8 mouse cellular contexts compared by ENCODE assay signal in genomic region chr13:112673899-112674447, GRCm38 (mm10). TPM values are rescaled to one million over a fixed set of nuclear protein-coding genes. Genes with fewer than 3 reads are reported as not detected.
DNase-seq lines count a peak whose midpoint lies in the region; ATAC-seq and TF ChIP-seq lines count a peak whose summit lies in the region.

No protein-coding gene starts in this region.

- no peaks in the 10 kb centered on the region for H3K27me3 ChIP-seq in heart, postnatal 0 days (ENCODE audit: control insufficient read depth, insufficient read depth, low read length)
- H3K27me3 ChIP-seq in liver, embryonic 14.5 days (ENCODE audit: control insufficient read depth, insufficient read depth, low read length), result no peaks in the 10 kb centered on the region
- H3K27me3 ChIP-seq in neural tube, embryonic 12.5 days (replicated peaks), result no peaks in the 10 kb centered on the region

- peak; percentile 74; the same call in 1 of the 2 replicates for TF ChIP-seq CTCF in brain, embryonic 14.5 days (IDR thresholded peaks at IDR 0.05; ENCODE audit: borderline replicate concordance, extremely low read depth, insufficient read depth, insufficient read length)
- TF ChIP-seq CTCF in heart, postnatal 0 days (IDR thresholded peaks at IDR 0.05; ENCODE audit: low read depth), result peak; percentile 95
- peak; percentile 91 for TF ChIP-seq CTCF in liver, embryonic 14.5 days (IDR thresholded peaks at IDR 0.05; ENCODE audit: low read depth)

- peak overlapping the region; percentile 16; the same call in 1 of the 2 replicates for H3K4me2 ChIP-seq in heart, postnatal 0 days (ENCODE audit: low read depth, low read length)
- H3K4me2 ChIP-seq in liver, embryonic 14.5 days (ENCODE audit: low read depth), result no peak overlapping the region
- no peak overlapping the region for H3K4me2 ChIP-seq in neural tube, embryonic 12.5 days (replicated peaks)

- H3K36me3 ChIP-seq in heart, postnatal 0 days (replicated peaks; ENCODE audit: control insufficient read depth, insufficient read depth, low read length), result peaks cover 25% of the 10 kb centered on the region
- peaks cover 15% of the 10 kb centered on the region for H3K36me3 ChIP-seq in liver, embryonic 14.5 days (replicated peaks; ENCODE audit: control insufficient read depth, insufficient read depth, low read depth)
- peaks cover 19% of the 10 kb centered on the region; the same call in 1 of the 2 replicates for H3K36me3 ChIP-seq in neural tube, embryonic 12.5 days

- H3K9ac ChIP-seq in heart, postnatal 0 days (replicated peaks; ENCODE audit: low read depth, low read length), result no peak overlapping the region
- 0 out of 2 replicates have a peak overlapping the region, but pooled peaks have one; percentile 16 for H3K9ac ChIP-seq in liver, embryonic 14.5 days (replicated peaks)
- H3K9ac ChIP-seq in neural tube, embryonic 12.5 days, result no peak overlapping the region

- H3K27ac ChIP-seq in heart, postnatal 0 days (ENCODE audit: low read depth), result no peak overlapping the region
- H3K27ac ChIP-seq in liver, embryonic 14.5 days, result no peak overlapping the region
- H3K27ac ChIP-seq in neural tube, embryonic 12.5 days, result no peak overlapping the region

- no peak overlapping the region for H3K4me3 ChIP-seq in heart, postnatal 0 days (ENCODE audit: low read depth, low read length)
- H3K4me3 ChIP-seq in liver, embryonic 14.5 days (ENCODE audit: insufficient read depth in 1 of 2, low read depth in 2 of 2, low read length in 2 of 2), result no peak overlapping the region
- no peak overlapping the region for H3K4me3 ChIP-seq in neural tube, embryonic 12.5 days

- no peaks in the 10 kb centered on the region for H3K9me3 ChIP-seq in heart, postnatal 0 days (replicated peaks; ENCODE audit: control insufficient read depth, low read length)
- H3K9me3 ChIP-seq in liver, embryonic 14.5 days (ENCODE audit: control insufficient read depth, low read length), result no peaks in the 10 kb centered on the region
- H3K9me3 ChIP-seq in neural tube, embryonic 12.5 days, result no peaks in the 10 kb centered on the region

- no peak for TF ChIP-seq EP300 in heart, postnatal 0 days (IDR thresholded peaks at IDR 0.05; ENCODE audit: low read depth)
- no peak for TF ChIP-seq EP300 in liver, embryonic 14.5 days (IDR thresholded peaks at IDR 0.05; ENCODE audit: low read depth)

- no peaks in the 10 kb centered on the region for H3K4me1 ChIP-seq in heart, postnatal 0 days (ENCODE audit: control insufficient read depth, insufficient read depth)
- peaks cover 0 to 11% of the 10 kb centered on the region in 2 experiments; a peak in 3 of 4 replicates for H3K4me1 ChIP-seq in liver, embryonic 14.5 days (replicated peaks; ENCODE audit: control insufficient read depth in 2 of 2, insufficient read depth in 2 of 2, low read length in 1 of 2)
- H3K4me1 ChIP-seq in neural tube, embryonic 12.5 days, result no peaks in the 10 kb centered on the region

- TF ChIP-seq POLR2A in brain, embryonic 14.5 days (IDR thresholded peaks at IDR 0.05; ENCODE audit: borderline replicate concordance, extremely low read depth, insufficient read depth, insufficient read length, poor library complexity, severe bottlenecking), result no peak

- 4% methylated on average over 9 of the region's 9 CpGs for WGBS in heart, postnatal 0 days
- 16% methylated on average over 9 of the region's 9 CpGs for WGBS in liver, embryonic 14.5 days (ENCODE audit: insufficient replicate concordance)
- WGBS in neural tube, embryonic 12.5 days, result 16% methylated on average over 9 of the region's 9 CpGs

- peak; percentile 69 for DNase-seq in ES-CJ7 (ENCODE audit: low read depth, low spot score)
- DNase-seq in brain, embryonic 14.5 days (ENCODE audit: low read depth), result peak; percentile 95
- peak; percentile 95 for DNase-seq in heart, postnatal 0 days (ENCODE audit: low spot score)
- peak; percentile 75 for DNase-seq in kidney, postnatal 10 days
- DNase-seq in liver, embryonic 14.5 days (ENCODE audit: low read depth in 3 of 3, low spot score in 3 of 3), result peak; percentile 50 to 67 (median 55)
- peak; percentile 81 for DNase-seq in thymus, postnatal 0 days (ENCODE audit: low spot score)

- ATAC-seq in erythroid progenitor cell, adult 5-6 weeks (replicated peaks; ENCODE audit: low FRiP score, poor library complexity, severe bottlenecking), result peak; percentile 86
- peak; percentile 89 for ATAC-seq in heart, postnatal 0 days (ENCODE audit: insufficient read depth, low read depth)
- ATAC-seq in liver, embryonic 14.5 days (ENCODE audit: insufficient read depth), result peak; percentile 62
- peak; percentile 68 for ATAC-seq in neural tube, embryonic 12.5 days (ENCODE audit: low FRiP score, low read depth)

RNA-seq across cellular contexts. Expression of gene Slc38a9, which starts 13.4 kb away (rescaled TPM):
- 21.2 and 24.6 TPM in 2 replicates for polyA plus RNA-seq in brain, embryonic 14.5 days (2012; rRNA removed)
- 67.8 and 126 TPM in 2 replicates for total RNA-seq in erythroid progenitor cell, adult 5-6 weeks (2015; ENCODE audit: low replicate concordance)
- total RNA-seq in erythroid progenitor cell, adult 5-6 weeks (2017; ENCODE audit: low replicate concordance), result 87.1 and 130 TPM in 2 replicates
- total RNA-seq in heart, postnatal 0 days (2014; rRNA removed; ENCODE audit: low replicate concordance), result 7.6 and 11.1 TPM in 2 replicates
- polyA plus RNA-seq in heart, postnatal 0 days (2015; fragmentation: Nextera tagmentation; extraction: Ambion mirVana), result 10.7 and 11.4 TPM in 2 replicates
- 9.2 and 10.9 TPM in 2 replicates for polyA plus RNA-seq in liver, embryonic 14.5 days (2012; rRNA removed)
- polyA plus RNA-seq in liver, embryonic 14.5 days (2014; fragmentation: Nextera tagmentation; extraction: Ambion mirVana), result 8.3 and 9.2 TPM in 2 replicates
- 23.8 and 24.7 TPM in 2 replicates for polyA plus RNA-seq in neural tube, embryonic 12.5 days (2016; fragmentation: Nextera tagmentation; extraction: Ambion mirVana)
- 34.2 and 47.3 TPM in 2 replicates for polyA plus RNA-seq in thymus, postnatal 0 days (2015; fragmentation: Nextera tagmentation; extraction: Ambion mirVana)

RNA-seq across cellular contexts. Expression of gene Ddx4, which starts 21.7 kb away (rescaled TPM):
- 1.2 and 1.3 TPM in 2 replicates for polyA plus RNA-seq in brain, embryonic 14.5 days (2012; rRNA removed)
- 0.72 and 2.1 TPM in 2 replicates for total RNA-seq in erythroid progenitor cell, adult 5-6 weeks (2015; ENCODE audit: low replicate concordance)
- 1.9 and 2.3 TPM in 2 replicates for total RNA-seq in erythroid progenitor cell, adult 5-6 weeks (2017; ENCODE audit: low replicate concordance)
- total RNA-seq in heart, postnatal 0 days (2014; rRNA removed; ENCODE audit: low replicate concordance), result not detected in 2 replicates
- polyA plus RNA-seq in heart, postnatal 0 days (2015; fragmentation: Nextera tagmentation; extraction: Ambion mirVana), result 0.14 and 0.16 TPM in 2 replicates
- 0.22 and 0.32 TPM in 2 replicates for polyA plus RNA-seq in liver, embryonic 14.5 days (2012; rRNA removed)
- polyA plus RNA-seq in liver, embryonic 14.5 days (2014; fragmentation: Nextera tagmentation; extraction: Ambion mirVana), result 0.09 and 0.21 TPM in 2 replicates
- 0.59 and 0.70 TPM in 2 replicates for polyA plus RNA-seq in neural tube, embryonic 12.5 days (2016; fragmentation: Nextera tagmentation; extraction: Ambion mirVana)
- 0.17 and 0.26 TPM in 2 replicates for polyA plus RNA-seq in thymus, postnatal 0 days (2015; fragmentation: Nextera tagmentation; extraction: Ambion mirVana)
